Mouse (Mus musculus): ENCODE measurements around the gene Rad51b. TPM values are rescaled to one million over a fixed set of nuclear protein-coding genes. Genes with fewer than 3 reads are reported as not detected.

Gene Rad51b
- polyA plus RNA-seq, 1 experiment from 2014 or later = 8.0 TPM

DNA sequence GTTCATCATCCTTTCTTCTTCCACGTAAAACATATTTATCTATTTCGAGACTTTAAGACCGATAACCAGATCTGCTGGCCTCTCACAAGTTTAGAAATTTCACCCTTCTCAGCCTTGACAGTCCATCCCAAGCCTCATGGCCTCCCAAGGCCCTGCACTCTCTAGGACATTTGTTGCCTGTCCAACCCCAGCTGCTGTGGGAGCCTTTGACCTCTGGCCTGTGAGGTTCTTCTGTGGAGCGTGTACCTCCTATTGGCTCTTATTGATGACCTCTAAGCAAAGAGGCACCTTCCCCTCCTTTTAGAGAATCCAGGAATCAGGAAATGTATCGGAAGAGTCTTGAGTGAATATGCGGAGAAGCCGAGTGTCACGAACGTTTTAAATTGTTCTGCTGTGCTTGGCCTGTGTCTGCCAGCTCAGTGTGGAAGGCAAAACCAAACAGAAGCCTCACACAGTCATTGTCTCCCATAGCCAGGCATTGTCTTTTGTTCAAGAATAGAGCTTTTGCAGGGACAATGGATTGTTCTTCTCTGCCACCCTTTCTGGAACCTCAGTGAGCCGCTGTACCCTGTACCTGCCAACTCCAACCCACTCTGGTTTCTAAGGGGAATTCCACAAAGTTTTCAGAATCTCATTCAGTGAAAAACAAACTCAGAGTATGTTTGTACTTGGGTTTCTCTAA is 215.3 kb downstream of the Rad51b start:
- 82% methylated on average over 10 of the region's 10 CpGs for WGBS
- ATAC-seq (replicated peaks; ENCODE audit: low FRiP score) (no peak), DNase-seq (ENCODE audit: low spot score) (no peak)
- H3K4me3 ChIP-seq (ENCODE audit: low read depth, low read length) = no peak overlapping the region
- no peaks in the 10 kb centered on the region for H3K36me3 ChIP-seq (ENCODE audit: control insufficient read depth, insufficient read depth, low read length)
- no peak overlapping the region for H3K27ac ChIP-seq (ENCODE audit: low read depth, low read length)
- H3K9ac ChIP-seq (ENCODE audit: low read length) = no peak overlapping the region
- no peaks in the 10 kb centered on the region for H3K27me3 ChIP-seq (ENCODE audit: control insufficient read depth, insufficient read depth, low read length)
- H3K4me2 ChIP-seq (ENCODE audit: low read depth, low read length, severe bottlenecking) = no peak overlapping the region
- H3K4me1 ChIP-seq (replicated peaks; ENCODE audit: control insufficient read depth, insufficient read depth, low read length) = peaks cover 5% of the 10 kb centered on the region; the same call in 1 of the 2 replicates
- H3K9me3 ChIP-seq (ENCODE audit: control insufficient read depth, low read length) = no peaks in the 10 kb centered on the region

GRCm38 (mm10) chr12:79512982-79513681 is 216.1 kb downstream of the Rad51b start:
- 90% methylated on average over 5 of the region's 5 CpGs for WGBS
- Histone ChIP-seq H3K4me1 (replicated peaks; ENCODE audit: control insufficient read depth, insufficient read depth, low read length) (peaks cover 2% of the 10 kb centered on the region; the same call in 1 of the 2 replicates), H3K4me2 (ENCODE audit: low read depth, low read length, severe bottlenecking) (no peak overlapping the region), H3K36me3 (ENCODE audit: control insufficient read depth, insufficient read depth, low read length) (no peaks in the 10 kb centered on the region), H3K9ac (ENCODE audit: low read length) (no peak overlapping the region), H3K27ac (ENCODE audit: low read depth, low read length) (no peak overlapping the region), H3K4me3 (ENCODE audit: low read depth, low read length) (no peak overlapping the region), H3K9me3 (ENCODE audit: control insufficient read depth, low read length) (no peaks in the 10 kb centered on the region), H3K27me3 (ENCODE audit: control insufficient read depth, insufficient read depth, low read length) (no peaks in the 10 kb centered on the region)
- no peak for DNase-seq (ENCODE audit: low spot score)
- ATAC-seq (replicated peaks; ENCODE audit: low FRiP score) = no peak

DNA sequence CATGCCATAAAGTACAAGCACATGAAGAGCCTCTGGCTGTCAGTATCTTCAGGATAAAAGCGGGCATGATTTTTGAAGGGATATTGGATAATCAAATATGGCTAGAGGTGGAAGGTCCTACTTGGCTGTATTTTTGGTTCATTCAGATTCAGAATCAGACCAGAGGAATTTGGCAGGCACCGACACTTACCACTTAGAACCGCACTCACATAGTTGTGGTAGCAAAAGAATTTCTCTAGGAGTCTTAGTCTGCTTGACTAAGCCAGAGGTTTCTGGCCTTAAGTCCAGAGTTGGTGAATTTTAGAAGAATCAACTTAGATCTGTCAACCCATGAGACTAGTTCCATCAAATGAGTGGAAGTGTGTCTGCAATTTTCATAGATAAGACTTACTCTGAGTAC is 217.6 kb downstream of the Rad51b start:
- DNase-seq (ENCODE audit: low spot score) = no peak

DNA sequence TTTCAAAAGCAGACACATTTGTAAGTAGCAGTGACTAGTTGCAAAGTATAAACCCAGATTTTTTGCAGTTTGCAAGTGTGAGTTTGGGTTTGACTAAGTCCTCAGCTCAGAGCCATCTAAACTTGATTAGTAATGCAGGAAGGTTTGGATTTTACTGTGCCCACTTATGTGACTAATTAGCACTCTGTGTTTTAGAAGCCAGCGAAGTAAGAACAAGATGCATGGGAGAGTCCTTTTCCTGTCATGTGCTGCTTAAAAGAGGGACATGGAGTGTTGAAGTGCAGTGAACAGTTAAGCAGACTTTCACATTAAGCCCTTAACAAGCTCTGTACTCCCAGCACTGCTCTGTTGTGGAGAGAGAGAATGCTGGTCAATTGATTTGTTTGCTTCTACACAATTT is 225.3 kb downstream of the Rad51b start:
- Histone ChIP-seq H3K27me3 (ENCODE audit: control insufficient read depth, insufficient read depth, low read length) (no peaks in the 10 kb centered on the region), H3K4me2 (ENCODE audit: low read depth, low read length, severe bottlenecking) (no peak overlapping the region), H3K4me3 (ENCODE audit: low read depth, low read length) (no peak overlapping the region), H3K27ac (ENCODE audit: low read depth, low read length) (peak overlapping the region; percentile 1; the same call in 1 of the 2 replicates), H3K36me3 (ENCODE audit: control insufficient read depth, insufficient read depth, low read length) (no peaks in the 10 kb centered on the region), H3K9ac (ENCODE audit: low read length) (no peak overlapping the region), H3K9me3 (ENCODE audit: control insufficient read depth, low read length) (no peaks in the 10 kb centered on the region), H3K4me1 (replicated peaks; ENCODE audit: control insufficient read depth, insufficient read depth, low read length) (peaks cover 9% of the 10 kb centered on the region; the same call in 1 of the 2 replicates)
- WGBS = 16% methylated on average over 1 of the region's 1 CpGs
- DNase-seq (ENCODE audit: low spot score) (no peak), ATAC-seq (replicated peaks; ENCODE audit: low FRiP score) (peak; percentile 67)

More for the DNA sequence above, 217.6 kb downstream of the Rad51b start:
- H3K4me2 ChIP-seq (ENCODE audit: low read depth, low read length, severe bottlenecking) = no peak overlapping the region
- H3K4me3 ChIP-seq (ENCODE audit: low read depth, low read length) = no peak overlapping the region
- ATAC-seq (replicated peaks; ENCODE audit: low FRiP score) = no peak
- no peaks in the 10 kb centered on the region for H3K27me3 ChIP-seq (ENCODE audit: control insufficient read depth, insufficient read depth, low read length)
- 96% methylated on average over 3 of the region's 3 CpGs for WGBS
- peaks cover 2% of the 10 kb centered on the region; the same call in 1 of the 2 replicates for H3K4me1 ChIP-seq (replicated peaks; ENCODE audit: control insufficient read depth, insufficient read depth, low read length)
- H3K36me3 ChIP-seq (ENCODE audit: control insufficient read depth, insufficient read depth, low read length) = no peaks in the 10 kb centered on the region
- no peak overlapping the region for H3K9ac ChIP-seq (ENCODE audit: low read length)
- H3K9me3 ChIP-seq (ENCODE audit: control insufficient read depth, low read length) = no peaks in the 10 kb centered on the region
- H3K27ac ChIP-seq (ENCODE audit: low read depth, low read length) = no peak overlapping the region

DNA sequence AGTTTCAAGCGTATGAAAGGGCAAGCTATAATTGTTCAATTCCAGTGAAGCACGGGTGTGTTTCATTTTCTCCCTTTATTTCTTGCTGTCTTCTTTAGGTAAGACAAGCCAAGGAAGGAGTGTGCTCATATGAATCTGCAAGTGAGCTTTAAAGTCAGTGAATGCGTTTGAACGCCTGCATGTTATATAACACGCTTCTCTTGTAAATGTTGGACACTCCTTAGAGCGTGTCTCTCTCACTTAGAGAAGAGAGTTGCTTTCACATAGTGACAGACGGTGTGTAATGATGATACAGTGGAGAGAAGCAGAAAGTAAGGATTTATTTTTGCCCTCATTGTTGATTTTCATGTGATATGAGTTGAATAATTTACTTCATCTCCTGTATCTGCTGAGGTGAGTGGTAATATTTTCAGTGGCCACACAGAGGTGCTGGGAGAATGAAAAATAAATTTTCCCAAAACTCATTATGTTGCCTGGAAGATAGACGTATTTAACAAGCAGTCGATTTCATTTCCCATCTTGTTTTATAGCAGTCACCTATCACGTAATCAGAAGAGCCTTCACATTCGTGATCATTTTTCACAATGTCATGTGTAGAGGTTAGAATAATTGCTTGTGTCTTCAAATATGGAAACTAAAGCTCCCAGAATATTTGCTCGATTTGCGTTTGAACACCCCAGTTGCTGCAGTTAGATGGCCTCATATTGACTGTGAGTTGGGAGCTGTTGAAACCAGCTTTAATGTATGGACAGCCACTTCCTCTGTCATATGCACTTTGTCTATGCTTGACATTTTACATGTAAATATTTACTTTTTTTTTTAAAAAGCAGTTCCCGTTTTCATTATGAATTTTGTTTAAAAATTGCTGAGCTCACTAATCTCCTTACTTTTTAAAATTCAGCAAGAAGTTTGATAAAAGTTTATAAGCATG is 228.1 kb downstream of the Rad51b start:
- DNase-seq (ENCODE audit: low spot score) = no peak
- Histone ChIP-seq H3K4me3 (ENCODE audit: low read depth, low read length) (no peak overlapping the region), H3K27ac (ENCODE audit: low read depth, low read length) (no peak overlapping the region), H3K4me1 (replicated peaks; ENCODE audit: control insufficient read depth, insufficient read depth, low read length) (peaks cover 9% of the 10 kb centered on the region; the same call in 1 of the 2 replicates), H3K27me3 (ENCODE audit: control insufficient read depth, insufficient read depth, low read length) (no peaks in the 10 kb centered on the region), H3K9me3 (ENCODE audit: control insufficient read depth, low read length) (peaks cover 3% of the 10 kb centered on the region; the same call in 1 of the 2 replicates), H3K9ac (ENCODE audit: low read length) (no peak overlapping the region), H3K36me3 (ENCODE audit: control insufficient read depth, insufficient read depth, low read length) (no peaks in the 10 kb centered on the region), H3K4me2 (ENCODE audit: low read depth, low read length, severe bottlenecking) (no peak overlapping the region)
- 87% methylated on average over 14 of the region's 14 CpGs for WGBS
- no peak for ATAC-seq (replicated peaks; ENCODE audit: low FRiP score)

DNA sequence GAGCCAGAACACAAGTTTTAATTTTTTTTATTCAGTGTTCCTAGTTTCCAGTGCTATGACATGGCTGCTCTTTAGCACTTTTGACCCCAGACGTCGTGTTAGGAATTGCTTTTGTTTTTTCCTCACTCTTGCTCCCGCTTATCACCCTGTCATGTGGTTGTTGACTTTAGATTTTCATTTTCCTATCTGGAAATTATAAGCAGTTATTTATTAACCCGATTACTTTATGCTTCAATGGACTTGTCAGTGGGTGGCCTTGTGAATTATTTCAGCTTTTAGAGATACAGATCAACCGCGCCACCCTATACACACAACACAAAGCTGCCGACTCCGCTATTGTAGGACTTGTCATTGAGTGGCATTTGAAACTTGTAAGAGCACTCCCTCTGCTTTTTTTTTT is 228.8 kb downstream of the Rad51b start:
- Histone ChIP-seq H3K27ac (ENCODE audit: low read depth, low read length) (no peak overlapping the region), H3K4me3 (ENCODE audit: low read depth, low read length) (no peak overlapping the region), H3K27me3 (ENCODE audit: control insufficient read depth, insufficient read depth, low read length) (no peaks in the 10 kb centered on the region), H3K4me1 (replicated peaks; ENCODE audit: control insufficient read depth, insufficient read depth, low read length) (peaks cover 9% of the 10 kb centered on the region; the same call in 1 of the 2 replicates), H3K36me3 (ENCODE audit: control insufficient read depth, insufficient read depth, low read length) (no peaks in the 10 kb centered on the region), H3K9me3 (ENCODE audit: control insufficient read depth, low read length) (peaks cover 3% of the 10 kb centered on the region; the same call in 1 of the 2 replicates), H3K4me2 (ENCODE audit: low read depth, low read length, severe bottlenecking) (no peak overlapping the region), H3K9ac (ENCODE audit: low read length) (no peak overlapping the region)
- no peak for ATAC-seq (replicated peaks; ENCODE audit: low FRiP score)
- DNase-seq (ENCODE audit: low spot score) = no peak
- WGBS = 47% methylated on average over 8 of the region's 8 CpGs

DNA sequence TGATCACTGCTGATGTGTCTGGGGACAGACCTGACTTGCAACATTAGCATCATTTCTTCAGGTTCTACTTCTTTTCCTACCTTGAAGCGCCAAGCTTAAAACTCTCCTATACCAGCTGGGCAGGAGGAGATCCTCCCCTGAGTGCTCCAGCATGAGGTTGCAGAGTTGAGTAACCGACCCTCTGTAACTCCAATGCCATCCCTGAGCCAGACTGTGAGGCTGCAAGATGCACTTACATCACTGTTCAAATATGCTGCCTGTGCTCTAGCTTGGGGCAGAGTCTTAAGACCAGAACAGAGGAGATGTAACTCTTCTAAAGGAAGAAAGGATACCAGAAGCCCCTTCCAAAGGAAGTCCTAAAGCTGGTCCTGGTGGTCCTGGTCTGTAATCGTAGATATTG is 230.1 kb downstream of the Rad51b start:
- ATAC-seq (replicated peaks; ENCODE audit: low FRiP score) (no peak), DNase-seq (ENCODE audit: low spot score) (no peak)
- Histone ChIP-seq H3K9me3 (ENCODE audit: control insufficient read depth, low read length) (peaks cover 3% of the 10 kb centered on the region; the same call in 1 of the 2 replicates), H3K4me1 (replicated peaks; ENCODE audit: control insufficient read depth, insufficient read depth, low read length) (peaks cover 13% of the 10 kb centered on the region), H3K9ac (ENCODE audit: low read length) (no peak overlapping the region), H3K27ac (ENCODE audit: low read depth, low read length) (no peak overlapping the region), H3K4me2 (ENCODE audit: low read depth, low read length, severe bottlenecking) (no peak overlapping the region), H3K4me3 (ENCODE audit: low read depth, low read length) (no peak overlapping the region), H3K36me3 (ENCODE audit: control insufficient read depth, insufficient read depth, low read length) (no peaks in the 10 kb centered on the region), H3K27me3 (ENCODE audit: control insufficient read depth, insufficient read depth, low read length) (peaks cover 2% of the 10 kb centered on the region; the same call in 1 of the 2 replicates)
- 73% methylated on average over 3 of the region's 3 CpGs for WGBS

GRCm38 (mm10) chr12:79530275-79530902 is 233.3 kb downstream of the Rad51b start:
- H3K27ac ChIP-seq (ENCODE audit: low read depth, low read length) = no peak overlapping the region; the same call in 1 of the 2 replicates
- WGBS = 35% methylated on average over 10 of the region's 10 CpGs
- H3K4me1 ChIP-seq (replicated peaks; ENCODE audit: control insufficient read depth, insufficient read depth, low read length) = peaks cover 13% of the 10 kb centered on the region
- peaks cover 7% of the 10 kb centered on the region; the same call in 1 of the 2 replicates for H3K27me3 ChIP-seq (ENCODE audit: control insufficient read depth, insufficient read depth, low read length)
- H3K4me2 ChIP-seq (ENCODE audit: low read depth, low read length, severe bottlenecking) = no peak overlapping the region
- H3K9ac ChIP-seq (ENCODE audit: low read length) = no peak overlapping the region
- DNase-seq (ENCODE audit: low spot score) = no peak
- no peak for ATAC-seq (replicated peaks; ENCODE audit: low FRiP score)
- peaks cover 3% of the 10 kb centered on the region; the same call in 1 of the 2 replicates for H3K9me3 ChIP-seq (ENCODE audit: control insufficient read depth, low read length)
- no peaks in the 10 kb centered on the region for H3K36me3 ChIP-seq (ENCODE audit: control insufficient read depth, insufficient read depth, low read length)
- no peak overlapping the region for H3K4me3 ChIP-seq (ENCODE audit: low read depth, low read length)
